Mouse (Mus musculus) right cerebral cortex, adult 2 months (tissue): ENCODE data around the gene Vezf1.

ENCODE experiments used
- DNase-seq, 2 experiments: peaks; one replicate each; pipeline ENCODE4 v3.0.0; 2021 to 2022; ENCODE audit warnings: low spot score in 2 of 2

Vezf1 gene

DNA sequence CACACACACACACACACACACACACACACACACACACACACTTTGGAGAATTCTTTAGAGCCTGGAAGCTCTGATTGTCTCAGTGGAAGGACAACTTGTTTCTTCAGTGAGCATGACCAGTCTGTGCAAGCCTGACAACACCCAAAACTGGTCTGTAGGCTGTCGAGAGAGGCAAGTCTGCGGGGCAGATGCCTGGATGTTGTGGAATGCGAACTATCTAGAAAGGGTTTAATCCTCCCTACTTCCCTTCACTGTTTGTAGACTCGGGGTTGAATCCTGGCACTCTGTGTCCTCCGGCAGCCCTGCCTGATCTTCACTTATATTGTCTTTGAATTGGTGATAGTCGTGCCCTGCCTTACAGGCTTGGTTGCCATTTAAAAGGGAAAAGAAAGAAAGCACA, 55.7 kb downstream of the Vezf1 start:
- DNase-seq: no peak

DNA sequence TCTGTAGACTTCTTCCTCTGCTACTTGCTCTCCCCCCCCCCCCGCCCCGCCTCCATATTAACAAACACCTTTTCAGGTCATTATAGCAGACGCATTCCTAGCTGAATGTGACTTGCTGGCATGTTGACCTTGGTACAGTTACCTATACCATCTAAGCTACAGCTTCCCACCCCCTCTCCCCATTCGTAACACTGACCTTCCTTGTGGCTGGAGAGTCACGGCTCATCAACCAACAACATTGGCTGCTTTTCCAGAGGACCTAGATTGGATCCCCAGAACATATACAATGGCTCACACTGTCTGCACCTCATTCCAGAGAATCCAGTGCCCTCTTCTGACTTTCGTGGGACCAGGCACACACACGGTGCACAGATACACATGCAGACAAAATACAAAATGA, 57.4 kb downstream of the Vezf1 start:
- no peak for DNase-seq

DNA sequence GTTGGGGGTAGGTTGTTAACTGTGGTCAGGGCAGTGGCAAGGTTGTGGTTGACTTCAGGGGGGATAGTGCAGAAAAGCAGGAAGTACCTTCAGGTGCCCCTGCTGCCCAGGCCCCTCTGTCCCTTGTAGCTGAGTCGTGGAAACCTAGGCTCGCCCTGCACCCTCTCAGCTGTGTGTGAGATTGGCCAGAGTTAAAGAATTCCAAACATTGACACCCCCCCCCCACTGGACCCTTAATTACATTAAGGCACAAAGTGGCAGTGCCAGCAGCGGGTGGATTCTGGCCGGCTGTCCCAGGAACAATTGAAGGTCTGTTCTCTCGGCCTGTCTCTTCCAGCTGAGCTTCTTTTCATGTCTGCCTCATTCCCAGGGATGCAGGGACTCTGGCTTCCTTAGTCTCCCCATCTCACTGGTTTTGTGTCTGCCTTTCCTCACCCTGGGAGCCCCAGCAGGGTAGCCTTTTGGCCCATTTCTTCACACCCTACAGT, 58.3 kb downstream of the Vezf1 start:
- DNase-seq: no peak

DNA sequence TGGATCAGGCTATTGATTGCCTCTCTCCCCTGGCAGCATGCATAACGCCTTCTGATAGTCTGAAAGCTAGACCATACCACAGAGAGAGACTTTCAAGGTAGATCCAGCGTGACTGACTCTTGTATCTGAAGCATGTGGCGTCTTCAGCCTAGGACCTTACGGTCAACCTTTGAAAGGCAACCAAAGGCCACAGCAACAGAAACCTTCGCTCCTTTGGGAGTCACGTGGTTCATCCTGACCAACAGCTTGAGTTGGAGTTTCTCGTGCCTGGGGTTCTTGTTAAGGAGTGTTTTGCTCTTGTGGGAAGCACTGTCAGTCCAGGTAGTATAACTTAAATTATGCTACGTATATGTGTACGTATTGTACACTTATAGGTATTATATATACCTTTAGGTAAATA, 60.4 kb downstream of the Vezf1 start:
- no peak for DNase-seq

- no peak for DNase-seq
Observed at GRCm38 (mm10) chr11:88129281-88129680, 61.2 kb downstream of the Vezf1 start.

- no peak for DNase-seq
Observed at GRCm38 (mm10) chr11:88129935-88130334, 61.9 kb downstream of the Vezf1 start.

DNA sequence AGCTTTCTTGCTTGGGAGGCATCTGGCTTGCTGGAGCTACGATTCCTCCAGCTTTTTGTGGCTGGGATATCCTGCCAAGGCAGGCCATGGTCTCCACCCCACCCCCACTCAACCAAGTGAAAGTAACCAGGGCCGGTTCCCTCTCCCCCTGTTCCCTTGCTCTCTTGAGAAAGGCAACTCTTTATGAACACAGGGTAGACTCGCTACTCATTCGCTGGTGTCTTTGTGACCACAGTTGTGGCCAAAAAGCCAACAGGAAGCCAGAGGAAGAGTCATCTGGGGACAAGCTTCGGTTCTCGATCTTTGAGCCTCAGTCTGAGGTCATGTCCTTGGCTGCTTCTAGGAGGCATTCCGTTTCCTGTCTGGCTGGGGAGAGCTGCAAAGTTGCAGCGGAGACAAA, 63.8 kb downstream of the Vezf1 start:
- DNase-seq: no peak
